Mouse (Mus musculus): ENCODE measurements around the gene Galnt10.

Galnt10 gene

GRCm38 (mm10) chr11:57727303-57727969 lies 82.2 kb downstream of the Galnt10 start:
- DNase-seq (ENCODE audit: low spot score), result no peak

- no peak for DNase-seq (ENCODE audit: low spot score)
Measured at GRCm38 (mm10) chr11:57732410-57733281, 87.4 kb downstream of the Galnt10 start.

GRCm38 (mm10) chr11:57747294-57748080 lies 102.2 kb downstream of the Galnt10 start:
- DNase-seq (ENCODE audit: low spot score), result peak; percentile 19

- no peak for DNase-seq (ENCODE audit: low spot score)
Measured at GRCm38 (mm10) chr11:57753538-57754203, 108.4 kb downstream of the Galnt10 start.

DNA sequence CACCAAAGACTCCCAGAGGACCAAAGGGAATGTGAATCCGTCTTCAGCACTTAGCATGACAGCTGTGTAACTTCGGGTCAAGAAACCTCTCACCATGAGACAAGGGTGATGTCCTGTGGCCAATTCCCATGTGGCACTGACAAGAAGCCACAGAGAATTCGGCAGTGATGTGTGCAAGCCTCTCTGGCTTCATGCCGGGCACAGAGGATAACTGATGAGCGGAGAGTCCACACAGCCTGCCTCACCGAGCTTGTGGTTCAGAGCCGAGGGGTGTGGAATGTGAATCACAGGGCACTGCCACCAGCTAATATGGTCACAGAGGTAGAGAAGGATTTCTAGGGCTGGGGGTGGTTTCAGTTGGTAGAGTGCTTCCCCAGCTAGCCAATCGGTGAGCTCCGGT lies 113.4 kb downstream of the Galnt10 start:
- no peak for DNase-seq (ENCODE audit: low spot score)

DNA sequence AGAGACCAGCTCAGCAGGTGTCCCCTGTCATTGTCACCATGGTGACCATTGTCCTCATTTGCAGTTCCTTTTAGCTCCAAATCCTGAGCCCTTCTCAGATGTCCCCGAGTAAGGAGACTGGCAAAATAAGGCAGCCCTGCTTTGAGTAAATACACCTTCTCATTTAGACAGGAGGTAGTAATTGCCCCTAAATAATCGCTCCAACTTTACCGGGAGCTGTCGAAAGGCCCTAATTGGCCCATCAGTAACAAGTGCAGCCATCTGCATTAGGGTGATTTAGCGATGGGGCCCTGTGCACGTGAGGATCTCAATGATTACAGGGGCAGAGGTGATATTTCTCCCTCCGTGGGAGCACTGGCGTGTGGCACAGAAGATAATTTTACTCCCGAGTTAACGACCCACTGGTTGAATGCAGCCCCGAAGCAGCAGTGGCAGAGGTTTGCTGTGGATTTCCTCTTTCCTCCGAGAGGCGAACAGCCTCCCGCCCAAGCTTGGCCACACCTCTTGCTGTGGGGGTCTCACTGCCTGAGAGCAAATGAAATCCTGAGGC lies 115.3 kb downstream of the Galnt10 start:
- DNase-seq (ENCODE audit: low spot score), result no peak

- DNase-seq (ENCODE audit: low spot score), result no peak
Measured at GRCm38 (mm10) chr11:57761347-57761746, 116.1 kb downstream of the Galnt10 start.

- no peak for DNase-seq (ENCODE audit: low spot score)
Measured at GRCm38 (mm10) chr11:57764124-57764523, 118.9 kb downstream of the Galnt10 start.

- no peak for DNase-seq (ENCODE audit: low spot score)
Measured at GRCm38 (mm10) chr11:57766617-57767016, 121.4 kb downstream of the Galnt10 start.

- no peak for DNase-seq (ENCODE audit: low spot score)
Measured at GRCm38 (mm10) chr11:57767171-57767570, 121.9 kb downstream of the Galnt10 start.

DNA sequence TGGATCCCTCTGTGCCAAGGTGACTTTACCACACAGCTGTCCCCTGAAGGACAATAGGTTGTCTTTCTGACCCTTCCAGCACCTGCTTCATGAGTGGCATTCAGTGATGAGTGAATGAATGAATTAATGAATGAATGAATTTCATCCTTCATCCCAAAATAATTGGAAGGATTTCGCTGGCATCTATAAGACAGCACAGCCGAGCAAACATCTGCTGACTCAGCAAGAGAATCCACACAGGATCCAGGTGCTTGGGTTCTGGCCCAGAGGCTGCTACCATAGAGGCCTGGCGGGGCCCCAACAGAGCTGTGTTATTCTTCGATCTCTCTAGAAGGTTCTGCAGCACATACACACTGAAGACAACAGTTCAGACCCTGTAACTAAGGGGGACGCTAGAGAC lies 125.5 kb downstream of the Galnt10 start:
- DNase-seq (ENCODE audit: low spot score), result no peak

DNA sequence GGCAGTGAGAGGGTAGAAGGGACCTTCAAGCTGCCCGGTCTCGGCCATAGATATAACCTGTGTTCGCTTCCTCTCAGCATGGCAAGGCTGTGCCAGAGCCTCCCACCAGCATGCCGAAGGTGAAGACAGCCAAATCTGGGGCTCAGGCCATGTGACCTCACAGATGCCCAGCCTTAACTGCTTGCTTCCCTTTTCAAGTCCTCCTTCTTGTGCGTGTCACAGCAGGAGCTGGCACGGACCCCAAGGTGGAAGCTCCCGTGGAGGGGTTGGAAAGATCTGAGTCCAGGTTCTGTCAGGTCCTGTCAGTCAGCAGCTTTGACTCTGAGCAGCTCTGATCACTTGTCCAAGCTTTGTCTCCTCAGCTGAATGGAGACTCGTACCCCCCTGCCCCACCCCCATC lies 126.4 kb downstream of the Galnt10 start:
- DNase-seq (ENCODE audit: low spot score), result no peak

GRCm38 (mm10) chr11:57773479-57773878 lies 128.2 kb downstream of the Galnt10 start:
- no peak for DNase-seq (ENCODE audit: low spot score)

DNA sequence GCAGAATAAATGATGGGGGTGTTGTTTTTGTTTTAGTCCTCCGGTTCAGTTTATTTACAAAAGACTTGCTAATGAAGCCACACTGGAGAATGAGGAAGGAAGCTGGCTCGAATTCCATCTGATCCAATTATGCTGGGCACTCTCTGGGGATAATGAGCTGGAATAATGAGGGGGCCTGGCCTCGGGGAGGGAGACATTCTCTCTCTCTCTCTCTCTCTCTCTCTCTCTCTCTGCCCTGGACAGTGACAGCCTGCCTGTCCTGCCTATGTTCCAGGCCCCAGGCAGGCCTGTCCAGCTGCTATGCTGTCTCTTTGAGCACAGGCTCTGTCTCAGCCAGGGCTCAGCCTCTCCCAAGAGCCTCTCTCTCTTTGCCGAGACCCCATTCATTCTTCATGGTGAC lies 128.7 kb downstream of the Galnt10 start:
- DNase-seq (ENCODE audit: low spot score), result no peak

GRCm38 (mm10) chr11:57775868-57776267 lies 130.6 kb downstream of the Galnt10 start:
- no peak for DNase-seq (ENCODE audit: low spot score)

DNA sequence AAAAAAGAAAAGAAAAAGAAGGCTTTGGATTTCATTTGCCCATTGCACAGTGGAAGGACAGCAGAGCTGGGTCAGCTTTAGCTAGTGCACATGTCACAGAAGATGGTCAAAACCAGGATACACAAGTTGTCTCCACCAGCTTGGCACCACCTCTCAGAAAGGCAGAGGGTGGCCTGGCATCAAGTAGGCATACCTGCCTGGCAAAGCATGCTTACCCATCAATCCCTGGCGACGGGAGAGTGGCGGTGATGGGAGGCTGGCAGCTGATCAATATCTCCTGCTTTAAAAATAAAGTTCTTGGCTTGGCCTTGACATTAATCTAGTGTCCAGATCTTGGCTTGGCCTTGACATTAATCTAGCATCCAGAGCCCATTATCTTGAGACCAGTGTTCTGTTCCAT lies 131.3 kb downstream of the Galnt10 start:
- DNase-seq (ENCODE audit: low spot score), result no peak

GRCm38 (mm10) chr11:57778349-57778748 lies 133.1 kb downstream of the Galnt10 start:
- DNase-seq (ENCODE audit: low spot score), result peak; percentile 49

- no peak for DNase-seq (ENCODE audit: low spot score)
Measured at GRCm38 (mm10) chr11:57779824-57780223, 134.6 kb downstream of the Galnt10 start.

DNA sequence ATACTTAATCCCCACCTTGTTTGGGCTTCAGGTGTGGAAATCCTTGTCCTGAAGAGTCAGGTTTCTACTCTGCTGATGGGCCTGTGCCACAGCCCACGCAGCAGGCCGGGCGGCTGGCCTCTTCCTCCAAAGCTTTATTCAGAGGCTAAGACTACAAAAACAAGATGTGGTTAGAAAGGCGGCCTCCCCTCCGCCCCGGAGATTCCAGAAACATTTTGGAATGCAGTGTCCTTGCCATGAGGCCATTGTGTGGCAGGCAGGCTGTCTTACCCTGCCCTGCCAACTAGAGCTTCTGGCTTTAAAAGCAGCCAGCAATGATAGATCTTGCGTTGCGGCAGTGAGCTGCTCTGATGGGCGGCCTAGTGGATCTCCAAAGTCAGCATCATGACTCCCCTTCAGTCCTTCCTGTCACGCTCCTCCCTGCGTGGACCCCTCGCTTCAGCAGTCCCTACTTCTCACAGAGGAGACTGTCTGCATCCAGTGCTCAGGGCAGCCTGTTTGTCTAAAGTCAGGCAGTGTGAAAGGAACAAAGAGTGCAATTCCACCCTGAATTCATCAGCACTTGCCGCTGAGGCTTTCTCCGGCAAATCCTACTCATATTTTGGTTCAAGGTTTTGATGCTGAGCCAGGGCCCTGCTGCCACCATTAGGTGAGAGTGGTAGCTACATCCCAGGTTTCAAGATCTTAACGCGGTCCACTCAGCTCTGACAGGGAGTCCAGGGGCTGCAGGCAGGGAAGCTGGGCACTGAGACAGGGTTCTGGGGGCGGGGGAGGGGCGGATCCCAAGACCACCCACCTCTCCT lies 141.6 kb downstream of the Galnt10 start:
- no peak for DNase-seq (ENCODE audit: low spot score)

GRCm38 (mm10) chr11:57787913-57788312 lies 142.7 kb downstream of the Galnt10 start:
- DNase-seq (ENCODE audit: low spot score), result peak; percentile 43

All from spleen, adult 12 weeks (tissue).